Mouse (Mus musculus): ENCODE results near the gene Bcl2. TPM values are rescaled to one million over a fixed set of nuclear protein-coding genes. Genes with fewer than 3 reads are reported as not detected.

Gene Bcl2
- polyA plus RNA-seq, 1 experiment from 2014 or later, result 11.7 TPM

DNA sequence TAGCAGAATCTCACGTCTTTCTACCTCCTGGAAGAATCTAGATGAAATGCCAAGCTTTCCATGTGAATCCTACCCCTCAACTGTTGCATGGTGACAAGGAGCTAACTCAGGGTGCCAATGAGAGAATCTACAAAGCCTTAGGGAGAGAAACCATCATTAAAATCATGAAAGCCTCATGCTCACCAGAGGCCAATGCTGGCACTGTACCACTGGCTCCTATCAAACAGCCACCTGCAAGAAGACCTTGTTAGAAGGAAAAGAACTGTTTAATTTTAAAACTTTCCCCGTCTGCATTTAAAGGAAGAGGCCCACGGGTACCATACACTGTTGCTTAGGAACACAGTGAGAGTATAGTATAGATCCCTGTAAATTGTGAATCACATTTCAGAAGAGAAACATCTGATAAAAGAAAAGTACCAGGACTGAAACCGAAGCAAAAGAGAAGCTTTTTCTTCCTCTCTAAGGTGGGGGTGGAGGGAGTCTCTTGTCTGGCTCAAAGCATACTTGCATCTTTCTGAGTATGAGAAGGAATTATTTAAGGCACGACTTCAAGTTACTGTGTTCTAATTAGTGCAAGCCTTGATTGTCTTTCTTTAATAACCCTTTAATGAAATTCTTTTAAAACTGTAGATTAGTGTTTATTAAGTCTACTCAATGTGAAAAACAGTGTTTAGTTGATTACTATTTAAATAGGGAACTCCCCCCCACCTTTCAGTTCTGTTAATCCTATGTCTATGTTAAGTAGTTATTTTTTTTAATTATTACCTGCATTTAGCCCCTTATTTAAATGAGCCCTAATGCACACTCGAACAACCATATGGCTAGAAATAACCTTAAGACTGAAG, 6.8 kb downstream of the Bcl2 start:
- Histone ChIP-seq H3K27ac (no peak overlapping the region), H3K4me1 (peaks cover 11% of the 10 kb centered on the region), H3K9me3 (replicated peaks) (no peaks in the 10 kb centered on the region), H3K36me3 (no peaks in the 10 kb centered on the region), H3K27me3 (ENCODE audit: low read depth, poor library complexity, severe bottlenecking) (no peaks in the 10 kb centered on the region), H3K4me3 (no peak overlapping the region)
- DNase-seq (ENCODE audit: low spot score), result no peak
- WGBS, result 90% methylated on average over 6 of the region's 6 CpGs

DNA sequence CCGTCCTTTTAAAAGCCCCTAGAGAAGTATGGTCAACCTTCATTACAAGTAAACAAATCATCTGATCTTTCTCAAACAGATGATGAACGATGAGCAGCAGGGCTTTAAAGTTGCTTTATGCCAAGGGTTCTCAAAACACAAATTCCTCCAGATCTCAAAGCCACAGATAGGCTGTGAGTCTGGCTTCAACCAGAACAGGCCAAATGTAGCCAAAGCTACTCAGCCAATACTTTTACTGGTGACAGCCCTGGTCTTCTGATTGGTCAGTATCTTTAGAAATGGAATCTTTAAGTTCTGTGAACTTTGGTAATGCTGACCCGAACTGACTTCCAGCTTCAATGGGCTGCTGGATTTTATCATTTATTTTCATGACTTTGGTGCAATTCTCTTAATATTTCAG, 10.9 kb downstream of the Bcl2 start:
- Histone ChIP-seq H3K36me3 (no peaks in the 10 kb centered on the region), H3K27ac (no peak overlapping the region), H3K9me3 (replicated peaks) (no peaks in the 10 kb centered on the region), H3K27me3 (ENCODE audit: low read depth, poor library complexity, severe bottlenecking) (no peaks in the 10 kb centered on the region), H3K4me1 (no peaks in the 10 kb centered on the region), H3K4me3 (no peak overlapping the region)
- DNase-seq (ENCODE audit: low spot score), result no peak
- WGBS, result 69% methylated on average over 3 of the region's 3 CpGs

DNA sequence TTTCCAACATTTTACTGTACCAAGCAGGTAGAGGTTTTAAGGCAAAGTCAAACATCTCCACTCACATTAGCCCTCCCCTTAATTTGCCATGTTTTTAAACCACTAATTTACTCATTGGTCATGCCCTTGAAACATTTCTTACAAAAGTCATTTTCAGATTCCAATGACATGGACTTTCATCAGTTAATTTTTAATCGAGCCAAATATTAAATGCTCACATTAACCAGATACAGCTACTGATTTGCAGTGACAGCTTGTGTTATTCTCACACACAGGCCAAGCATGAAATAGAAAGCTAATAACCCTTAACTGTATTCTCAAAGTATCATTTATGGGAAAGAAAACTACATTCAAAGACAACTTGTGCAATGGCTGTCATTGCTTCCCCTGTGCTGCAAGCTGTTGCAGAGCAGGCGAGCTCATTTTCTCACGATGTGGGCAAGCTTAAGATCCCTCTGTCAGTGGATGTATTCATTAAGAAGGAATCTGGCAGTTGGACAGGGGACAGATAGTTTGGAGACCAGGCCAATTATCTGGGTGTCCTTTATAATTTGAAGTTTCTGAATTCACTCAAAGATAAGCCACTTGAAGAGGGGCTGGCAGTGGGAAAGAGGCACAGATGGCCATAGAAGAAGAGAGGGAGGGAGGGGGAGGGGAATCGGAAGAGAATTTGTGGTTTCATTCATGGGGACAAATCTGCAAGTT, 11.5 kb downstream of the Bcl2 start:
- H3K27me3 ChIP-seq (ENCODE audit: low read depth, poor library complexity, severe bottlenecking), result no peaks in the 10 kb centered on the region
- H3K36me3 ChIP-seq, result no peaks in the 10 kb centered on the region
- H3K4me3 ChIP-seq, result no peak overlapping the region
- no peak overlapping the region for H3K27ac ChIP-seq
- 77% methylated on average over 4 of the region's 4 CpGs for WGBS
- no peaks in the 10 kb centered on the region for H3K4me1 ChIP-seq
- DNase-seq (ENCODE audit: low spot score), result no peak
- H3K9me3 ChIP-seq (replicated peaks), result no peaks in the 10 kb centered on the region

DNA sequence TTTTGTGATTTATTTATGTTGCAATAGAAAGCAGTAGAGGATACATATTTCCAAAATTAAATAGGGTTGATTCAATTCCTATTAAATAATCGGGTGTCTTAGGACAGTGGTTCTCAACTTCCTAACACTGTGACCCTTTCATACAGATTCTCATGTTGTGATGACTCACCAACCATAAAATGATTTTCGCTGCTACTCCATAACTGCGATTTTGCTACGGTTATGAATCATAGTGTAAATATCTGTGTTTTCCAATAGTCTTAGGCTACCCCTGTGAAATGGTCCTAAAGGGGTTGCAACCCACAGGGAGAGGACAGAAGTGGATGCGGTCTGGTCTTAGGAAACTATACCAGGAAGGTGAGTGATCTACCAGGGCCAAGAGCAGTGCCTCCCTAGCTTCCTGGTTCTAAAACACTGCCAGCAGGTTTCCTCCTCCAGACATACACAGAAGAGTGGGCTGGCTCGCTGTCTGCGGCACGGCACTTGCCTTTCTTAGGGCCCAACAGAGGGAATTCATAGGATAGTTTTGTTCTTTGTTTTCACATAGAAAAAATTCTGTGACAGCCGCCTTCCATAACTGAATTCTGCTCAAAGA, 13.5 kb downstream of the Bcl2 start:
- Histone ChIP-seq H3K36me3 (no peaks in the 10 kb centered on the region), H3K27me3 (ENCODE audit: low read depth, poor library complexity, severe bottlenecking) (no peaks in the 10 kb centered on the region), H3K9me3 (replicated peaks) (no peaks in the 10 kb centered on the region), H3K4me3 (no peak overlapping the region), H3K27ac (no peak overlapping the region), H3K4me1 (no peaks in the 10 kb centered on the region)
- 93% methylated on average over 9 of the region's 9 CpGs for WGBS
- no peak for DNase-seq (ENCODE audit: low spot score)

DNA sequence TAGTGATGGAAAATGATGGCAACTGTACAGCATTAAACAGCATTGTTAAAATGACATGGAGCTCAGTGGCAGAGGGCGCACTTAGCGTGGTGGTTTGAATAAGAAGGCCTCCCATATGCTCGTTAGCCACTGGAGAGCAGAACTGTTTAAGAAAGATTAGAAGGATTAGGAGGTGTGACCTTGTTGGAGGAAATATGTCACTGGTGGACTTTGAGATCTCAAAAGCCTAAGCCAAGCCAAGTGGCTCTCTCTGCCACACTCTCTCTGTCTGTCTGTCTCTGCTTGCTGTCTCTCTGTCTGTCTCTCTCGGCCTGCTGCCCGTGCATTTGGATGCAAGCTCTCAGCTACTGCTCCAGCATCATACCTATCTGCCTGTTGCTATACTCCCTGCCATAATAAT, 17.6 kb downstream of the Bcl2 start:
- no peak for DNase-seq (ENCODE audit: low spot score)
- Histone ChIP-seq H3K27ac (no peak overlapping the region), H3K4me3 (no peak overlapping the region), H3K36me3 (no peaks in the 10 kb centered on the region), H3K9me3 (replicated peaks) (no peaks in the 10 kb centered on the region), H3K4me1 (no peaks in the 10 kb centered on the region), H3K27me3 (ENCODE audit: low read depth, poor library complexity, severe bottlenecking) (no peaks in the 10 kb centered on the region)
- WGBS, result 88% methylated on average over 5 of the region's 5 CpGs

DNA sequence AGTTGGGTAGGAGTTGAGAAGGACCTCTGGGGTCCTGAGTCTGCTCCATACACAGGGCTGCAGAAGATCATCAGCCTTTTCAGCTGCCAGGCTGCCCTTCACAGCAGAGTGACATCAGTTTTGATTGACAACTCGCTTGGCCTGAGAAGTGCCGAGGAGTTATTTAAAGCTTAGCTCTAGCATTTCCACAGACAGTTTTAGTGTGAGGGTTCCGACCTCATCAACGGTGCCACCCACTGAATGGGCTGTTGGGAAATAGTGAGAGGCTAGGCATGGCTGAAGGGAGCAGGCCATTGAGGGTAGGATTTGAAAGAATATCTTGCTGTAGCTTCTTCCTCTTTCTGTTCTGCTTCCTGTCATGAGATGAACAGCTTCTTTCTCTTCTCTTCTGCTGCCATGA, 18.4 kb downstream of the Bcl2 start:
- H3K9me3 ChIP-seq (replicated peaks), result no peaks in the 10 kb centered on the region
- H3K27me3 ChIP-seq (ENCODE audit: low read depth, poor library complexity, severe bottlenecking), result no peaks in the 10 kb centered on the region
- 90% methylated on average over 4 of the region's 4 CpGs for WGBS
- no peak overlapping the region for H3K4me3 ChIP-seq
- no peaks in the 10 kb centered on the region for H3K4me1 ChIP-seq
- H3K36me3 ChIP-seq, result no peaks in the 10 kb centered on the region
- H3K27ac ChIP-seq, result no peak overlapping the region
- no peak for DNase-seq (ENCODE audit: low spot score)

DNA sequence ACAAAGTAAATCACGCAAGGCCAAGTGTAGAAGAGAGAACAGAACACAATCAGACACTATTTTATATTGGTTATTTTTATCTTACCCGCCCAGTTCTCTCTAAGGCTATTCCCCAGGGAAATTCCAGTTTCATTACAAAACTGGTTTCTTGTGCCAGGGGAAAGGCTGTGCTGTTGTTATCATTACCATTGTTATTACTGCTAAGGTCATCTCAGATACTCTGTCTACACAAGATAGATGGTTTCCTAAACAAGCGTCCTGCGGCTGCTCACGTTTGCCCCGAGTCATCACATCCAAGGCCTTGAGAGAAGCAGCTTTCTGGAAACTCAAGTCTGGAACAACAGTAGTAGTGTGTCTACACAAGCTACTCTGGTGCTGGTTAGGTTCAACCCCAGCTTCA, 19.8 kb downstream of the Bcl2 start:
- DNase-seq (ENCODE audit: low spot score), result no peak
- no peaks in the 10 kb centered on the region for H3K9me3 ChIP-seq (replicated peaks)
- WGBS, result 88% methylated on average over 6 of the region's 6 CpGs
- no peaks in the 10 kb centered on the region for H3K4me1 ChIP-seq
- H3K4me3 ChIP-seq, result no peak overlapping the region
- no peaks in the 10 kb centered on the region for H3K36me3 ChIP-seq
- H3K27ac ChIP-seq, result no peak overlapping the region
- H3K27me3 ChIP-seq (ENCODE audit: low read depth, poor library complexity, severe bottlenecking), result no peaks in the 10 kb centered on the region

DNA sequence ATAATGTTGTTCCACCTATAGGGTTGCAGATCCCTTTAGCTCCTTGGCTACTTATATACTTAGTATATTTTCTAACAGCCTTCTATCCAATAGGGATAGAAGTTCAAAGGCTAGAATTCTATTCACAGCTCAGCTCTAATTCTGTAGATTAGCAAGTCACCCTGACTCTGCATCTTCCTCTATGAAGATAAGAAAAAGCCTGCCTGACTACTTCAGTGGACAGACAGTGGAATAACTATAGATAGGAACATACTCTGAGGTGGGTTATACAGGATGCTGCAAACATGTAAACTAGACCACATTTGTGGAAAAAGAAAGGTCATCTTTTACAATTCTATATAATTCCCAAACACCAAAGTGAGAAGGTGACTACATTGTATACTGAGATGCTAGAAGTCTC, 21.5 kb downstream of the Bcl2 start:
- no peak overlapping the region for H3K27ac ChIP-seq
- H3K36me3 ChIP-seq, result no peaks in the 10 kb centered on the region
- no peak overlapping the region for H3K4me3 ChIP-seq
- H3K4me1 ChIP-seq, result no peaks in the 10 kb centered on the region
- no peaks in the 10 kb centered on the region for H3K27me3 ChIP-seq (ENCODE audit: low read depth, poor library complexity, severe bottlenecking)
- DNase-seq (ENCODE audit: low spot score), result no peak
- no peaks in the 10 kb centered on the region for H3K9me3 ChIP-seq (replicated peaks)

DNA sequence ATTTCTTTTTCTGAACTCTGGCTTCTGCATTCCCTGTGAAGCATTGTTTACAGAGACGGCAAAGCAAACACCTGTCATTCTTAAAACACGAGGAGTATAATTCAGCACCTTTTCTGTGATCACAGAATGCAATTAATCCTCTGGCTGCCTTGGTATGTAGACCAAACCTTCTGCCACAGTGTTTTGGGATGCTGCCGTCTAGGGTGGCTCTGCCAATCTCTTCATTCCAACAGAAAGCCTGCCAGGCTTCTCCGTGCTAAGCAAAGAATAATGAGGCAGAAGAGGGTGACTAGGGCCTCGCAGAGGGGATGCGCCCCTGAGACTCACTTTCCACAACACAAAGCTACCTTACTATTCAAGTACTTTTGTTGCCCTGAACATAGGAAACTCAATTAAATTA, 23.2 kb downstream of the Bcl2 start:
- Histone ChIP-seq H3K4me1 (no peaks in the 10 kb centered on the region), H3K4me3 (no peak overlapping the region), H3K36me3 (no peaks in the 10 kb centered on the region), H3K27me3 (ENCODE audit: low read depth, poor library complexity, severe bottlenecking) (no peaks in the 10 kb centered on the region), H3K9me3 (replicated peaks) (no peaks in the 10 kb centered on the region), H3K27ac (no peak overlapping the region)
- no peak for DNase-seq (ENCODE audit: low spot score)
- 85% methylated on average over 6 of the region's 6 CpGs for WGBS

DNA sequence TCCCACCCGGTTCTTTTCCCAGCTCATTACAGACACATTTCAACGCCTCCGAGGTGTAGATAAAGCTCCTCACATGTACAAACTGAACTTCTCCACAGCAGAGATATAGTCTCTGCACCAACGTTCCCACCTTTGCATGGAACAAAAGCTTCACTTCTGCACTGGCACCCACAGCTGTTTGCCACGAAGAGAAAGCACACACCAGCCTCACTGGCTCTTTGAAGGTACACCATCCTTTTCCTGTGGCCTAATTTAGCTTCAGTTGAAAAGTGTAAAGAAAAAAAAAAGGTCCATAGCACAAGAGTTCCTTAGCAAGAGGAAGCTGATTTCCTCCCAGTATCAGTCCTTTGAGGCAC, 25.9 kb downstream of the Bcl2 start:
- no peak for DNase-seq (ENCODE audit: low spot score)
- WGBS, result 87% methylated on average over 5 of the region's 5 CpGs
- no peak overlapping the region for H3K4me3 ChIP-seq
- no peaks in the 10 kb centered on the region for H3K27me3 ChIP-seq (ENCODE audit: low read depth, poor library complexity, severe bottlenecking)
- H3K27ac ChIP-seq, result no peak overlapping the region
- H3K9me3 ChIP-seq (replicated peaks), result no peaks in the 10 kb centered on the region
- H3K36me3 ChIP-seq, result no peaks in the 10 kb centered on the region
- no peaks in the 10 kb centered on the region for H3K4me1 ChIP-seq

DNA sequence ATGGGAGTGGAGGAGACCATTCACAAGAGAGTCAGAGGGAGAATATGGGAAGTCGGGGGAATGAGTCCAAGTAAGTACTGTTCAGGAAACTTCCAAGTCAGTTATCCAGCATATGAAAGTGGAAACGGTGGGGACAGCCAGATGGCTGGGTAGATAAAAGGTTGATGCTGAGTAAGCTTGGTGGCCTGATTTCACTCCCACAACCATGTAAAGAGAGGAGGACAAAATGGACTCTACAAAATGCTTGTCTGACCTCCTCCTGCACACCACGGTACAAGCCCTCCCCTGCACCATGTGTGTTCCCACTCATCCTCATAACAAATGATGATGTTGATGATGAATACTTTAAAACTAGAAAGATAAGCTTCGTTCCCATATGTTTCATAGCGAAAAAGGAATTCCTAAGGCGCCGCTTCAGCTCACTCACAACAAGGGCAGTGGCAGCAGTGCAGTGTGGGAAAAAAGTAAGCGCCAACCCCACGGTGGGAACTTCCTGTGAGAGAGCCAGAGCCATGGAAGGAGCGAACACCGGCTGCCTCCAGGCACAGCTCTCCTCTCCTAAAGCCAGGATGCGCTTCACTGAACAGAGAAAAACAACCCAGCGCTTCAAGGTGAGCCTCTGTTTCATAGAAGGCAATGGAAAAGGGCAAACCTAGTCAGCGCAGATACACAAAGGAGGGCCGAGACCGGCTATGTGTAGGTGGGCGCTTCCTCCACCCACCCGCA, 26.5 kb downstream of the Bcl2 start:
- no peaks in the 10 kb centered on the region for H3K4me1 ChIP-seq
- DNase-seq (ENCODE audit: low spot score), result no peak
- no peaks in the 10 kb centered on the region for H3K9me3 ChIP-seq (replicated peaks)
- H3K36me3 ChIP-seq, result no peaks in the 10 kb centered on the region
- WGBS, result 86% methylated on average over 18 of the region's 18 CpGs
- H3K27me3 ChIP-seq (ENCODE audit: low read depth, poor library complexity, severe bottlenecking), result no peaks in the 10 kb centered on the region
- no peak overlapping the region for H3K4me3 ChIP-seq
- H3K27ac ChIP-seq, result no peak overlapping the region

DNA sequence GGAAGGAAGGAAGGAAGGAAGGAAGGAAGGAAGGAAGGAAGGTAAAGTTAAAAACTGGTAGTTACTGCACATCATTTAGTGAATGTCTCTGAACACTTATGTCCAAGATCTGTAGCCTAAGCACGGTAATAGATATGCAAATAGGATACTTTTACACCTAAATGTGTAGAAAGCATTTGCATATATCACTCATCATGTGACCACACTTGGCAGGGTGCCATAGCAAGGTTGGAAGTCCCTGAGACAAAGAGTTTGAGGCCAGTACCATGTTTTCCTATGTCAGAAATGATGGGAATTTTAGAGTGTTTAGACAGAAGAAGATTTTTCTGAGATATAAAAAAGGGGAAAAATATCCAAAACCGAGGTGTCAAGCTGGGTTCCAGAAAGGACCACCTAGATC, 28.4 kb downstream of the Bcl2 start:
- H3K27me3 ChIP-seq (ENCODE audit: low read depth, poor library complexity, severe bottlenecking), result no peaks in the 10 kb centered on the region
- 76% methylated on average over 2 of the region's 2 CpGs for WGBS
- no peaks in the 10 kb centered on the region for H3K4me1 ChIP-seq
- DNase-seq (ENCODE audit: low spot score), result no peak
- H3K9me3 ChIP-seq (replicated peaks), result no peaks in the 10 kb centered on the region
- H3K27ac ChIP-seq, result no peak overlapping the region
- H3K36me3 ChIP-seq, result no peaks in the 10 kb centered on the region
- H3K4me3 ChIP-seq, result no peak overlapping the region

DNA sequence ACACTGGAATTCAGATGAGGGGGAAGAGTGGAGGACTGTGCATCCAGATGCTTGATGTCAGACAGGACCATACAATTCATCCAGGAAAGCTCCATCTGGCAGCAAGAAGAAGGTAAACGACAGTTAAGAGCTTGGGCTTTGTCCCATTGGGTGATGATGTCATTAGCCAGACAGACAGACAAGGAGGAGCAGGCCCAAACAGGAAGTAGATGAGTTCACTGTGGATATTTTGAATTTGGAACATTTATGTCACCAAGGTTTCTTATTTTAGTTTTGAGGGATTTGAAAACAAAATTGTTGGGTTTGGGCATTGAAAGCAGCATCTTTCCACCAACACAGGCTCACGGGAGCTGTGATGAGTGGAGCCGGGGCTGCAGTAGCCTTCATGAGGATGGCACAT, 29.5 kb downstream of the Bcl2 start:
- Histone ChIP-seq H3K9me3 (replicated peaks) (no peaks in the 10 kb centered on the region), H3K27me3 (ENCODE audit: low read depth, poor library complexity, severe bottlenecking) (no peaks in the 10 kb centered on the region), H3K4me1 (no peaks in the 10 kb centered on the region), H3K36me3 (no peaks in the 10 kb centered on the region; the same call in 1 of the 2 replicates), H3K27ac (no peak overlapping the region), H3K4me3 (no peak overlapping the region)
- DNase-seq (ENCODE audit: low spot score), result no peak
- 84% methylated on average over 3 of the region's 3 CpGs for WGBS

Measured in limb, embryonic 10.5 days (tissue).